Mouse (Mus musculus) bone marrow, adult 2 months (tissue): ENCODE measurements around the gene Tle4.

Experiments used
- CTCF ChIP-seq: fragments of 200-500 bp; IDR thresholded peaks from 2 replicates; pipeline ENCODE4 v1.5.1; 2011; ENCODE audit warnings: low read length, control low read depth; ENCODE audit not compliant: control insufficient read depth, insufficient read depth
- POLR2A ChIP-seq: fragments of 200-500 bp; IDR thresholded peaks from 2 replicates; pipeline ENCODE4 v1.6.1; 2011; ENCODE audit warnings: low read depth, mild to moderate bottlenecking, control low read depth, low read length, borderline replicate concordance; ENCODE audit not compliant: control insufficient read depth

DNA sequence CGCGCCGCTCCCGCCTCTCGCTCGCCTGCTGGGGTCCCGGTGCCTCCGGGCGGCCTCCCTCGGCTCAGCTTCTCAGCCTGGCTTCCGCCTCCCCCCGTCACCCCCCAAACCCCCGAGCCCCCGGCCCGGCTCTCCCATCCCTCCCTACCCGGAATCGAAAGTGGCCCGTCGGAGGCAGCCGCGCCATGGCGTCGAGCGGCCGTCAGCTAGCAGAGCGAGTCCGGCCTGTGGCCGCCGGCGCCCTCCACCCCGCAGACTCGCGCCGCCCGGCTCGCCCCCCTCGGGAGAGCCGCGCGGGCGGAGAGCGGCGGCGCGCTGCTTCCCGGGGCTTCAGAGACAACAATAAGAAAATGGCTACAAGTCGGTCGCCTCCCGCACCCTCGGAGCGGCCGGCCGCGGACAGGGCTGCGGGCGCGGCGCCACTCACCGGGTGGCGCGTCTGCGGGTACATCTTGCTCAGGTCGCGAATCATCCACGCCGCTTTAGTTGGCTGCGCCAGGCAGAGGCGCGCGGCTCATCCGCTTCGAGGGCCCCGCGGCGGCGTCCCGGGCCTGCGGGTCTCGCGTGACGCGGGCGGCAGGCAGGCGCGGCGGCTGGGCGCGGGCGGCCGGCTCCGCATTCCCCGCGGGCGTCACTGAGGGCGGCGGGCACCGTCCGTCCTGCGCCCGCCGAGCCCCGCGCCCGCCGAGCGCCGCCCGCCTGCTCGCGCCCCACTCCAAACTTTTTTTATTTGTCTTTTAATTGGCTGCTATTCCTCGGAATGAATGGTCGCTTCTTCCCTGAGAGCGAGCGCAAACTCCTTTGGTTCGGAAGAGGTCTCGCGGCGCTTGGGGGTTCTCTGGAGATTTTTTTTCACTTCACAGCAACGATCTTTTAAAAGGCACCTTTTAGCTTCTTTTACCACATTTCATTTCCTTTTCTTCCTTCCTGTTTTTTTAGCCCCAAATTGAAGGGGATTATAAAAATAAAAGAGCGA lies 622 bp downstream of the Tle4 start:
- TF ChIP-seq CTCF (no peak), POLR2A (no peak; the same call in 1 of the 2 replicates)
